Mouse (Mus musculus): ENCODE measurements around the gene Gja5. TPM values are rescaled to one million over a fixed set of nuclear protein-coding genes. Genes with fewer than 3 reads are reported as not detected.
A peak's percentile ranks its signal among the peaks of the same experiment; 100 is the strongest.
"Not testable (repeated sequence)": the region's sequence is repeated elsewhere in the genome, so short reads cannot be mapped to it uniquely, and the experiment has no call there.

Gene Gja5
- total RNA-seq, 2 experiments from 2014 or later, result 14.4 to 15.3 TPM

- intact Hi-C loops (cut with DNase I), result no loop called here
Measured at GRCm38 (mm10) chr3:97004509-97004908, 100.0 kb downstream of the Gja5 start.

GRCm38 (mm10) chr3:97007010-97007448 is 102.5 kb downstream of the Gja5 start:
- DNase-seq (ENCODE audit: low spot score), result no peak
- intact Hi-C loops (cut with DNase I), result no loop called here

More at GRCm38 (mm10) chr3:97004509-97004908, 100.0 kb downstream of the Gja5 start:
- no peak for DNase-seq (ENCODE audit: low spot score)

DNA sequence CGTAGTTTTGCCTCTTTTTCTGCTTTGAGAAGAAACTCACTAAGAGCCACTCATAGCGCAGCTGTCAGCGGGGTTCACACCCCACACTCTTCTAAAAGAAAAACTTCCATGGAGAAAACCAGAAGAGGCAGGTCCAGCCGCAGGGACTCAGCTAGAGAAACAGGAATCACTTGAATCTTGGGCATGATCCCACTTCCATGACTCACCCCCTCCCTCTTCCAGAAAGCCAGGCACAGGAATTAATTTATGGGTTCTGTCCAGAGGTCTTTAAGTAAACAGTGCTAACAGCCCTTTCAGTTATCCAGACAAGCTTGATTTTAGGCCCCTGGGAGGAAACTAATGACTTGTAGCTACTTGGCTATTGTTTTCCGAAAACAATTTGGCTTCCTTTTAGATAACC is 120.7 kb downstream of the Gja5 start:
- intact Hi-C loops (cut with DNase I), result no loop called here
- DNase-seq (ENCODE audit: low spot score), result peak; percentile 29

GRCm38 (mm10) chr3:97032053-97032496 is 127.6 kb downstream of the Gja5 start:
- no peak for DNase-seq (ENCODE audit: low spot score)
- intact Hi-C loops (cut with DNase I), result no loop called here

- intact Hi-C loops (cut with DNase I), result no loop called here
- DNase-seq (ENCODE audit: low spot score), result no peak
Measured at GRCm38 (mm10) chr3:97035558-97035957, 131.1 kb downstream of the Gja5 start.

GRCm38 (mm10) chr3:97037119-97037518 is 132.6 kb downstream of the Gja5 start:
- no peak for DNase-seq (ENCODE audit: low spot score)
- intact Hi-C loops (cut with DNase I), result no loop called here

- intact Hi-C loops (cut with DNase I), result no loop called here
- no peak for DNase-seq (ENCODE audit: low spot score)
Measured at GRCm38 (mm10) chr3:97039721-97040120, 135.2 kb downstream of the Gja5 start.

GRCm38 (mm10) chr3:97044188-97044587 is 139.7 kb downstream of the Gja5 start:
- DNase-seq (ENCODE audit: low spot score), result no peak
- intact Hi-C loops (cut with DNase I), result no loop called here

- intact Hi-C loops (cut with DNase I), result no loop called here
- no peak for DNase-seq (ENCODE audit: low spot score)
Measured at GRCm38 (mm10) chr3:97047757-97048156, 143.3 kb downstream of the Gja5 start.

DNA sequence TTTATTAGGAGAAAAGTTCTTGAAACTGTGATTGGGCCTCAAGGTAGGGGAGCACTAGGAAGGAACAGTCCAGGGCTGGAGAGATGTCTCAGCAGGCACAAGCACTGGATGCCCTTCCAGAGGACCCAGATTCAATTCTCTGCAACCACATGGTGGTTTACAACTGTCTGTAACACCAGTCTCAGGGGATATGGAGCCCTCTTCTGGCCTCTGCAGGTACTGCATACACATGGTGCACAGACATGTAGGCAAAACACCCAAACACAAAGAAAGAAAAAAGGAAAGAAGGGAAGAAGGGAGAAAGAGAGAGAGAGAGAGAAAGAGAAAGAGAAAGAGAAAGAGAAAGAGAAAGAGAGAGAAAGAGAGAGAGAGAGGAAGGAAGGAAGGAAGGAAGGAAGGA is 143.9 kb downstream of the Gja5 start:
- no peak for DNase-seq (ENCODE audit: low spot score)
- intact Hi-C loops (cut with DNase I), result no loop called here

- intact Hi-C loops (cut with DNase I), result no loop called here
- DNase-seq (ENCODE audit: low spot score), result no peak
Measured at GRCm38 (mm10) chr3:97051264-97051744, 146.8 kb downstream of the Gja5 start.

GRCm38 (mm10) chr3:97052069-97052799 is 147.7 kb downstream of the Gja5 start:
- intact Hi-C loops (cut with DNase I), result no loop called here
- no peak for DNase-seq (ENCODE audit: low spot score)

DNA sequence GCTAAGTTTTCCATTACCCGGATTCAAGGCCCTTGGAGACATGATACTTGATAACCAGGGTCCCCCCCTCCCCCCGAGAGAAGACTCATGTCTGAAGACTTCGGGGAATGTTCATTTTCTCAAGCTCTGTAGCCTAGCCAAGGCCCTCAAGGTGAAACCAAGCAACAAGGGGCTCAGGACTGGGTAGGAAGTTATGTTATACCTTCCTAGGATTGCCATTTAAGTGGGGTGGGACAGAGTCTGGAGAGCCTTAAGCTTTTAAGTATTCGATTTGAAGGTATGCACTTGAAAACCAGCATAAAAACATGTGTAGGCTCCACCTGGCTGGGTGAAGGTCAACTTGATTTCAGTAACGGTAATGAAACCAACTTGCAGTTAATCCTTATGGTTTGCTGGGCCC is 154.2 kb downstream of the Gja5 start:
- intact Hi-C loops (cut with DNase I), result no loop called here

DNA sequence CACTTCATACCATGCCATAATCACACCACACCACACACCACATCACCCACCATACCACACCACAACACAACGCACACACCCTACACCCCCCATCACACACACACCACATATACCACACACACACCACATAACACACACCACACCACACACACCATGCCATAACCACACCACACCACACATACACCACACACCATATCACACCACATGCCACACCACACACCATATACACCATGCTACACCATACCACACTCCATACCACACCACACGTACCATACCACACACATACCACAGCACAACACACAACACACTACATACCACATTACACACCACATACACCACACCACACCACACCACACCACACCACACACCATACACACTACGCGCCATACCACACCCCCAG is 155.6 kb downstream of the Gja5 start:
- intact Hi-C loops (cut with DNase I), result loop anchor here (5.0 kb wide), 1 partner anchor 123 kb away; no protein-coding TSS in a partner anchor
- no peak for DNase-seq (ENCODE audit: low spot score)

More for the DNA sequence above, 154.2 kb downstream of the Gja5 start:
- DNase-seq (ENCODE audit: low spot score), result no peak

DNA sequence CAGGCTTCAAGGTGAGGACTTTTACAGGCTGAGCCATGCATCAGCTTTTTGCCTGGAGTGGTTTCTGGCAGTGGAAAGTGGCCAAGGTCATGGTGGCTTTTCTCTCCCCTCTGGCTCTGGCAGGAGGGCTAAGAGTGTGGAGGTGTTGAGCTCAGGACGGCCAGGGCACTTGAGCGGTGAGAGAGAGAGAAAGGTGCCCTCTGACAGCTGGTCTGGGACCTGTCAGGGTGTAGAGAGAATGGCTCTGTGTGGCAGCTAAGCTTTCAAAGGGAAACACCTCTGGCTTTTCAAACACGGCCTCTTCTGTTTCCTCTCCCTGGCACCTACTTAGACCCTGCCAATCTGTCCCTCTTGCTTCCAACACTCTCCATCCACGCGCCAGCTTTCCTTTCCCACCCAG is 158.3 kb downstream of the Gja5 start:
- DNase-seq (ENCODE audit: low spot score), result peak; percentile 34

GRCm38 (mm10) chr3:97064046-97064445 is 159.6 kb downstream of the Gja5 start:
- DNase-seq (ENCODE audit: low spot score), result no peak

More for the DNA sequence above, 158.3 kb downstream of the Gja5 start:
- intact Hi-C loops (cut with DNase I), result loop anchor here (5.0 kb wide), 1 partner anchor 126 kb away; no protein-coding TSS in a partner anchor

GRCm38 (mm10) chr3:97069589-97069988 is 165.1 kb downstream of the Gja5 start:
- DNase-seq (ENCODE audit: low spot score); intact Hi-C loops (cut with DNase I): not testable (repeated sequence)

More at GRCm38 (mm10) chr3:97064046-97064445, 159.6 kb downstream of the Gja5 start:
- intact Hi-C loops (cut with DNase I), result loop anchor here (5.0 kb wide), 1 partner anchor 127 kb away; no protein-coding TSS in a partner anchor

- DNase-seq (ENCODE audit: low spot score); intact Hi-C loops (cut with DNase I): not testable (repeated sequence)
Measured at GRCm38 (mm10) chr3:97071916-97072315, 167.4 kb downstream of the Gja5 start.

- intact Hi-C loops (cut with DNase I); DNase-seq (ENCODE audit: low spot score): not testable (repeated sequence)
Measured at GRCm38 (mm10) chr3:97072361-97072760, 167.9 kb downstream of the Gja5 start.

- intact Hi-C loops (cut with DNase I), result loop anchor here (5.0 kb wide), 2 partner anchors 111 to 261 kb away; no protein-coding TSS in a partner anchor
- not testable (repeated sequence) for DNase-seq (ENCODE audit: low spot score)
Measured at GRCm38 (mm10) chr3:97075744-97076350, 171.4 kb downstream of the Gja5 start.

GRCm38 (mm10) chr3:97076412-97076811 is 171.9 kb downstream of the Gja5 start:
- peak; percentile 8 for DNase-seq (ENCODE audit: low spot score)
- intact Hi-C loops (cut with DNase I), result loop anchor here (5.0 kb wide), 2 partner anchors 111 to 261 kb away; no protein-coding TSS in a partner anchor
